Mouse (Mus musculus) layer of hippocampus, postnatal 14 days (tissue): ENCODE results near the gene Grip1. TPM values are rescaled to one million over a fixed set of nuclear protein-coding genes. Genes with fewer than 3 reads are reported as not detected.

Experiments
- DNase-seq, 2 experiments: peaks; one replicate each; pipeline ENCODE4 v3.0.0; 2021 to 2022; ENCODE audit warnings: low spot score in 2 of 2, mixed read lengths in 1 of 2
- long read RNA-seq, 2 experiments: library from polyadenylated mRNA; stranded (forward); transcript quantifications; one replicate each; pipeline ENCODE4 v2.0.0; 2021
- total RNA-seq, 2 experiments: library from RNA; stranded (reverse); gene quantifications; 2 replicates each; pipeline ENCODE4 v1.2.3; 2021

Grip1 gene
- total RNA-seq, result 10 to 100 TPM; 40.2 to 40.3 TPM
- long read RNA-seq, experiment 1, full-length matches to known transcripts, result 4 of 16 reads
- long read RNA-seq, experiment 1, partial matches to known transcripts, result 7 of 16 reads
- long read RNA-seq, experiment 1, other reads (novel, unspliced or antisense), result 5 of 16 reads
- long read RNA-seq, experiment 2, full-length matches to known transcripts, result 3 of 15 reads
- long read RNA-seq, experiment 2, partial matches to known transcripts, result 6 of 15 reads
- long read RNA-seq, experiment 2, other reads (novel, unspliced or antisense), result 6 of 15 reads

DNA sequence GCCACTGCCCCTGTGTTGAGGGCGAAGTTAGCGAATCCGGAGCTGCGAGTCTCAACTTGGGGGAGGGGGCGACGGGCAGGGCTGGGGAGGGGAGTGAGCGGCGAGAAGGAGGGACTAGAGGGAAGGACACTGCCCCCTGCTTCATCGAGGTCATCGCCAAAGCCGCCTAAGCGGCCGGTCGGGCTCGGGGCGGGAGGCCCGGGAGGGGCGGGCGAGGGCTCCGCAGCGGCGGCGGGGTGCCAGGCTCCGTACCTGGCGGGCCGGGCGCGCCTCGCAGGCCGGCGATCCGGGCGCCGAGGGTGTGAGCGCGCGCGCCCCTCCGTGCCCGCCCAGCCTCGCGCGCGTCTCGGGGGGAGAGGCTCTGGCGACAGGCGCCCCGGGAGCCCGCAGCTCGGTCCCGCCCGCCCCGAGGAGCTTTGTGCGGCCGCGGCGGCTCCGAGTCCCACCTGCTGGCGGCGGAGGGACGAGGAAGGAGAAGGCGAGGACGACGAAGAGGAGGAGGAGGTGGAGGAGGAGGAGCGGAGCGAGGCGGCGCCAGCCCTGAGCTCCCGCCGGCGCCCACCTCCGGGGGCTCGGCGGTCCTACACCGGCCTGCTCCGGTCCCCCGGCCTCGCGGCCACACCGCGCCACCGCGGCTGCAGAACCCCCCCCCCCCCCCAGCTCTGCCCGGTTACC lies at the start of gene Grip1:
TSS of gene Grip1 (plus strand) at position 400 of the 675 bp plus-strand sequence.
- DNase-seq, result peak; percentile 25 to 43

DNA sequence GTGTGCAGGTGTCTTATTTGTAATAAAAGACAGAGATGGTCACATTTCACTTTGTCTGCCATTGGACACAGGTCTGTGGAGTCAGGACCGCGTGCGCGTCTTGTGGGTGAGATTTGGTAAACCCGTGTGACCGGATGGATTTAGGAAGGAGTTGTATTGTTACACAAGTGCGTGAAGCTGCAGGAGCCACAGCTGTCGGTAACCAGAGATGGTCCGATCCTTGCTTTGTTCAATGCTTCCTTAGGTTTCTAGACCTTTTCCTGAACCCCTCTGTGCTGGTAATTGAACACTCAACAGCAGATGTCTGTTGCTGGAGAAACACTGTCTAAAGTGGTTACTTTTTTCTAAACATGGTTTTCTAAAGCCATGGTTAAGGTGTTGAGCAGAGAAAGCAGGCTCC lies 48.5 kb upstream of the Grip1 start:
- DNase-seq, result no peak

DNA sequence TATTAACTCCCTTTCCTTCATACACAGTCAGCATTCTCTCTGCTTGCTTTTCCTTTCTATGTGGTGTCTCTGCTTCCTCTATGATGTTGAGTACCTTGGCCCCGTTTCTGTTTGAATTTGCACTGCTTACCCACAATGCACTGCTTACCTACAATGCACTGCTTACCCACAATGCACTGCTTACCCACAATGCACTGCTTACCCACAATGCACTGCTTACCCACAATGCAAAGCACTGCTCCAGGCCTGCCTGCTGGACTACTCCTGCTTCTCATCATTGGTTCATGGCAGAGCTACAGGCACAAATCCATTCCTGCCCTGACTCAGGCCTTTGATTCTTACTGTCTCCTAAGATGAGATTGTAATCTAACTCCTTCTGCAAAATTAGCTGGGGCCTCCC lies 48.0 kb upstream of the Grip1 start:
- DNase-seq, result no peak

DNA sequence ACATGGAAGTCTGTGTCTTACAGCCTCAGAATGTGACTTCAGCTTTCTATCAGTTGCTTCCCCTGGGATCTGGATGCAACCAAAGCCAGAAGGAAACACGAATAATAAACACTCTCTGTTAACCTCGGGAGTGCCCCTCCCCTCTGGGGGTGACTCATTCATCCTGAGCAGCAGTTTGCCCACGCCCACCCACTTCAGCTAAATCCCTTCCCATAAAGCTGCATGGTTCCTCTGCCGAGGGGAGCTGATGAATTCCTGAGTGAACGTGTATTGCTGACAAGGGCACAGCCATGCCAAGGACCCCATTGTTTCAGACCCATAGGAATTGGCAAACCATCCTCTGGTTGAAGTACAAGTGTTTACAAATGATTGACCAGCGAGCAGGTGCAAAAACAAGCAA lies 45.3 kb upstream of the Grip1 start:
- DNase-seq, result peak in 1 of 2 experiments; percentile 12

DNA sequence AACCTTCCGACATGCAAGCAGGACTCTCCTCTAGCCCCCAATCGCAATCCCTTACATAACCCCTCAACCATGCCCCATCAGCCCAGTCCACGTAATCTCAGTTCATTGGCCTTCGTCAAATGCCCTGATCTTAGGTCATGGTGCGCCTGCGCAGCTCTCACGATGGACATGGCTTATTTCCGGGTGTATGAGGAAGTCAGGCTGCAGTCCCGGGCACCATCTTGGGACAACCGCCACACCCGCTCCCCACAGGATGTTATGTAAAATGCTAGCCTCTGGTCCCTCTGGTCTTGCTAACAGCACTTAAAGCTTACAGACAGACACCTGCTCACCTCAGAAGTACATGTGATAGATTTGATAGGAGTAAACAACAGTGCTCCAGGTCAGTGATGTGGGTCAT lies 40.4 kb upstream of the Grip1 start:
- no peak for DNase-seq

DNA sequence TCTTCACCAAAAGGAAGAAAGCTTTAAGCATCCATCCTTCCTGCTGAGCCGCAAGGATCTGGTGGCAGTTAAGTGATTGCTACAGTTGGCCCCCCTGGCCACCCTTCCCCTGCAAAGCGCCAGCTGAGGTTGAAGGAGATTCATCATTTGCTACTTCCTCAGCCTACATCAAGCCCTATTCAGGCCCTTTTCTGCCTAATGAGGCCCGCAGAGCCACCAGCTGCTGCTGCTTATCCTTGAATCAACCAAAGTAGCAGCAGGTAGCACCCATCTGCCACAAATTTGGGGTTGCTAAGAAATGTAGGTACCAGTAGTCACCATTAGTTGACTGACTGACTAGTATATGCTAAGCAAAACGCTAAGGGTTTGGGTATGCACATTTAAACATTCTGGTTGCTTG lies 38.5 kb upstream of the Grip1 start:
- DNase-seq, result no peak

DNA sequence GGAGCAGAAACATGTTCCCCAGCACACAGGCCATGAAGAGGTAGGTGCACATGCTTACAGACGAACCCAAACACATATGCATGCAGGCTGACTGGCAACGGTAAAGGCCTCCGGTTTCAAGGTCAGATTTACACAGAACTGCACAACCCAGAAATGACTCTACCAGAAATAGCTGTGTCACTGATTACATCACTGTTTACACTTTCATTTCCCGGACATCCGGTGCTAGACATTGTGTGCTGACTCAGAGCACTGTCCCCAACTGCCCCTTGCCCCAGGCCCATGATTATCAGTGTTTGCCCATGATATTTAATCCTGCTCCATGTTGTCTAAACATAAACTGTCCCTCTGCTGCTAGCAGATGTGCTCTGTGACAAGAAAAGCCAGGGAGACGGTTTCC lies 32.2 kb upstream of the Grip1 start:
- DNase-seq, result no peak

DNA sequence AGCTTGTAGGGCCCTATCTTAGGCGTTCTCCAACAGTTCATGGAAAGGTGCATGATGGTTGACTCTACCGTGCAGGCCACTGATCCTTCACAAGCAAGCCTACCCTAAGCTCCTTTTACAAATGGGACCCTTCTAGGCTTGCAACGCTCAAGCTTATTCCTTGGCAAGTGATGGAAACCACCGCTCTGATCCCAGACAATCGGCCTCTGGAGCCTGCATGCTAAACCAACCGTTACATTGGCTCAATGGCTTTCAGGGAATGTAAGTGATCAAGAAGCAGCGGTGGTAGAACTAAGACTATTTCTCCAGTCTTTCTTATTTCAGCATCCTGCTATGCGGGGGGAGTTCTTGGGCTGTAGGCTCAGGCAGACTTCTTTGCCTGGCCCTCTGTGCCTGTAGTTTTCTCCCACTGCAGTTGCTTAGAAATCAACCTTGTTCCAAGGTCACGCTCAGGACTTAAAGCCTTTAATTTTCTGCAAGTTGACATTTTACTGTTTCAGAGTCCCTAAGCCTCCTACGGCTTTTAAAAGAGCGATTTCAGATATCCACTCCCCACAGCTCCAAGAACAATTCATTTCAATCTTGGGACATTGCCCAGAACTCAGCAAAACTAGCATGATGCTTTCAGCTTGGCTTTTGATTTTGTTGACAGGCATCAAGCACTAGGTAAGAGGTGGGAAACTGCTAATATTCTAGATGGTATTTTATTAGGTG lies 29.7 kb upstream of the Grip1 start:
- peak in 1 of 2 experiments; percentile 22 for DNase-seq

DNA sequence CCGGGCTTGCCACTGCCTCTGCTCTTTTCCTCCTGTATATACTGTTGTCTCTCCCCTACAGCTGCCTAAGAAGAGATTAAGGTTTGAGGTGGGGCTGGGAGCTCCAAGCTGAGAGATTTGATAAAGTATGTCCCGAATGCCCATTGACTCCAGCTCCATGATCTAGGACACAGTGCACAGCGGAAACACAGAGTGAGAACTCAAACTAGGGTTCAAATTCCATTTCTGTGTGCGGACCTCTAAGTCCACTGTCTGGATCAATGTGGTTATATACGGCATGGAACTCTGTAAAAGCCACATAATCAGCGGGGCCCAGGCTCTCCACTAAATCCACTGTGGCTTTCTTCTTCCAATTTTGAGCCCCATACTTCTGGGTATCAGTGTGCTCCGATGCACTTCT lies 26.0 kb upstream of the Grip1 start:
- no peak for DNase-seq

DNA sequence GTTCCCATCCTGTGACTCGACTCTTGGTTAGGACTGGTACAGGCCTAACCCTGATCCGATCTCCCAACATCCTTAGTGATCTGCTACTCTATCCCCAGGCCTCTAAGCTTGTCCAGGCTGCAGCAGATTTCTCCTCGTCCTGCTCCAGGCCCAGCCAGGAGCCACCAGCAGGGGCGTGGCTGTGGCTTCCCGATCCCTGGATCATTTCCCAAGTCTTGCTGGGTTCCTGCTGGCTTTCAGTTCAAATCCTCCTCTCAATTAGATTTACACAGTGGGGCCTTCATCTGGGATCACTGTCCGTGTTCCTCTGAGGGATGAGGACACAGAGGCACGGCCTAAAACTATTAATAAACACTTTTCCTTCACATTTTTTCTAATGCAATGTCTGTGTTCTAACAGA lies 25.5 kb upstream of the Grip1 start:
- DNase-seq, result no peak

DNA sequence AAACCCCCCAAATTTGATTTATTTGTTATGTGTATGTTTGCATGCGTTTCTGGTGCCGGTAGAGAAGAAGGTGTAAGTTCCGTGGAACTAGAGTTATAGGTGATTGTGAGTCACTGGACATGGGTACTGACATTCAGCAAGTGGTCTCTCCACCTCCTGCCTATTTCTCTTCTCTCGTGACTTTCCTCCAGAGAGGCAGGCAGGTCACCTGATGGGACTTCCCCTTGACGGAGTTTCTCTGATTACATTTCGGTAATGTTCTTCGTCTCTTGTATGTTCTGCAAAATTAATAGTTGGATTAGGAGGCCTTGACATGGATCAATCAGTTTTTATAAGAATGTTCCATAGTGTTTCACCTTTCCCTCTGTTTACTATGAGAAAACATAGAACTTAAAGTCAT lies 23.4 kb upstream of the Grip1 start:
- DNase-seq, result no peak

DNA sequence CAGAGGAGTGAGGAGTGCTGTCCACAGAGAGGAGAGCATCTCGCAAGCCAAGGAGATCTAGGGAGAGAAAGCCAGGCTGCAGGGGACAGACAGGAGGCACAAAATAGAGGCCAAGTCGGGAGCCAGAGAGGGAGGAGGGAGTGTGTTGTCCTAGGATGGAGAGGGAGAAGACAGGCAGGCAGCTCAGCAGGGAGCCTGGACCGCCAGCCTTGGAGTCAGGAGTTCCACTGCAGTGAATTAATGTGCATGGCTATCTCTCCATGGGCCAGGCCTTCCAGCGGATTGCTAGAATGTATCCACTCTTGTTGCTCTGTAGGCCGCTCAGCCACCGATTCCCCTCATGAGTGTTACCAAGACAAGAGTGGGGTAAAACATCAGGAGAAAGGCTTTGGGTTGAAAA lies 21.8 kb upstream of the Grip1 start:
- DNase-seq, result no peak

DNA sequence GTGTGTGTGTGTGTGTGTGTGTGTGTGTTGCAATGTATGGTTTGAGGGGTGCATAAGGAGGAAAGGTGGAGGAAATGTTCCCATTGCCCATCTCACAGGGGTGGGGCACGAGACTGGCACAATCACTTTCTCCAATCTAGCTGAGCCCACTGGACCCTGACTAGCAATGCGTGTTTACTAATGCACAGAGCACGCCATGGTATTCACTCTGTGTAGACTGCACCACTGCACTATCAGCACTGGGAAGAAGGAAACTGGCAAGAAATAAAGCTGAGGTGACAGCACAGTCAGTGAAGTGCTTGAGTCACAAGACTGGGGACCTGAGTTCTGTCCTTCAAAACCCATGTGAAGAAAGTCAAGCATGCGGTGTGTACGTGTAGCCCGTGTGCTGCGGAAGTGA lies 17.8 kb upstream of the Grip1 start:
- no peak for DNase-seq

DNA sequence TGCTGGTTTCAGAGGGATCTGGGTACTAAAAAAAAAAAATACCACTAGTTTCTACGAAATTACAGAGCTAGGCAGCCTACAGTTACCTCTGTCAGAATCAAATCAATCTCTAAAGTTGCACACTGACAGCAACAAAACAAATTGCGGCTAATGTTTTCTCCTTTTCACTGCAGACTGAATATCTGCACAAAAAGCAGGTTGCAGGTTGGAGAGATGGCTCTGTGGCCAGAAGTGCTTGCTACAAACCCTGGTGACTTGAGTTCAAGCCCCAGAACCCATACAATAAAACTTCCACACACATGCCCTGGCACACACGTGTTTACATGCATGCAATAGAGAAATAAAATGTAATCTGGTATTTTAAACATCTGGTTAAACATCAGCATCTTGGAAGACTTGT lies 16.3 kb upstream of the Grip1 start:
- no peak for DNase-seq

DNA sequence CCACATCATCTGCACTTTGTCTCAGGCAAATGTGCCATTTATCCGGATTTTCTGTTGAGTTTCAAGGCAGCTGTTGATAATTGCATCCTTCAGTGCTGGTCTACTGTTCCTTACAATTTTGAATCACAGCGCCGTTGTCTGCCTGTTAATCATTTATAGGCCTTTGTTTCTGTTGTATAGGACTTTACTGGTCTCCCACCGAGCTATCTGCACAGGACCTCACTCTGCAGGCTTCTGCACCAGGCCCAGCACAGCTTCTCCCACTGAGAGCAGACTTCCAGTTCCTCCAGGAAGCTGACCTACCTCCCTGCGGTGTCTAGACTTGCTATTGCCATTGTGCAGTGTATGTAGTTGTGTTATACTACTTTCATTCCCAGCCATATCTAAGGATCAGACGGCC lies 11.9 kb upstream of the Grip1 start:
- DNase-seq, result no peak

DNA sequence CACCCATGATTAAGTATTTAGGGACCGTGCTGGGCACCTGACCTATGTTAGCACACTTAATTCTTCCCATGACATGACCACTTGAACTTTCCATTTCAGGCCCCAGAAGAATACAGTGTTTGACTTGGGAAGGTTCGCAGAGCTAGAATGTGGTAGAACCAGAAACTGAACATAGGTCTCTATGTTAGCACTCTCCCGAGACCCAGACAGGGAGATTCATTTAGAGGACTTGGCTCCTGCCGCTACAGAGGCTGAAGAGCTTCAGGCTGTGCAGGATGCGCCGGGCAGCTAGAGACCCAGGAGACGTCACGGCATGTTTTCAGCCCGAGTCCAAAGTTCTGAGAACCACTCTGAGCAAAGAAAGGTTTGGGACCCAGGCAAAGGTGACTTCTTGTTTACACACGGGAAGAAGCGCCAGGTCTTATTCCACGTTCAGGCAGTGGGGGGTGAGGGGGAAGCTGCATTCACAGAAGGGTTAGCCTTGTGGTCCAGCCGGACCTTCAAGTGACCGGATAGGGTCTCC lies 6.2 kb upstream of the Grip1 start:
- DNase-seq, result no peak

DNA sequence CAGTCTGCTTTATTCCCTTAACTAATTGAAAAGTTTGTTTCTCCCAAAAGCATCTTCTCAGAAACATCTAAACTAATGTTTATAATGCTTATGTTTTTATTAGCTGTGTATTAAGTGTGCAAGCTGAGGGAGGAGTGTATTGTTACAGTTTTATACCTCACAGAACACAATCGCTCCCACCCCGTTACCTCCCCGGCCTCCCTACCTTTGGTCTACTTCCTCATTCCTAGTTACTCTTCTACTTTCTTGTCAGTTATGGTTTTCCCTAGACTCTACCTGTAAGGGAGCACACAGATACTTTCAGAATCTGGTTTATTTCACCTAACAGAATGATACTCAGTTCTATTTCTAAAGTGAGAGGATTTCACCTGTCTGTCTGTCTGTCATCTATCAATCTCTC lies 5.7 kb upstream of the Grip1 start:
- no peak for DNase-seq

DNA sequence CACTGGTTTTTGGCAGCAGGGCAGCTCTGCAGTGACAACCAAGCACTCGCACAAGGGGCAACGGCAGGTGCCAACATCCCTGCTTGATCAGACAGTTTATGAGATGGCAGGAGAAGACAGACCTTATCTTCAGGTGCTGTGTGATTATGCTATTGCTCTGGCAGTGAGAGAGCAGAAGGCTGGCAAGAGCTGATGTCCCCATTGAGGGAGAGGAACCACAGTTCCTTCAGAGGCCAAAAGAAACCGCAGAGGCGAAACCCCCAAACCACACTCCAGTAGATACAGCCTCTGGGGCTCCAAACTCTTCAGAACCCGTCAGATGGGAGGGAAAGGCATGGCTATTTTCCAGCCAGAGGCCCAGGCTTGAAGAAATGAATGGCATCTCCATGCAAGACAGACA lies 932 bp upstream of the Grip1 start:
- no peak for DNase-seq

DNA sequence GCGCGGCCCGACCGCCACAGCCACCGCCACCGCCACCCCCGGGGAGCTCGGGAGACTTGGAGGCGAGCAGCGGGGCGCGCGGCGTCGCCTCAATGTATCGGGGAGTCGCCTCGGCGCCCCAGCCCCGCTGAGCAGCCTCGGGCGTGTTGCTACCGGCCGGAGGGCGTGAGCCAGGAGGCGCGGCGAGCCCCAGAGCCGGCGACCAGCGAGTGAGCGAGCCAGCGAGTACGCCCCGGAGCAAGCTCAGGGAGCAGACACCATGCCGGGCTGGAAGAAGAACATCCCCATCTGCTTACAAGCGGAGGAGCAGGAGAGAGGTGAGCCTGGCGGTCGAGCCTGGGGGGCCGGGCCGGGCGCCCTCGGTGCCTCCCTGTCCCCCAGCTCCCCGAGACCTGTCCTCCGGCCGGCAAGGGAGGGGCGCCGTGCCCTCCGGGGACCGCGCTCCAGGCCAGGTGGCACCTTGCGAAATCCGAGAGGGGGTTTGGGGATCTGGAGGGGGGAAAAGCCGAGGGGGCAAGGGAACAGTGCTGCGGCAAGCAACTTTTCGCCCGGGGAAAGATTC lies 557 bp downstream of the Grip1 start:
- peak in 1 of 2 experiments; percentile 36 for DNase-seq

DNA sequence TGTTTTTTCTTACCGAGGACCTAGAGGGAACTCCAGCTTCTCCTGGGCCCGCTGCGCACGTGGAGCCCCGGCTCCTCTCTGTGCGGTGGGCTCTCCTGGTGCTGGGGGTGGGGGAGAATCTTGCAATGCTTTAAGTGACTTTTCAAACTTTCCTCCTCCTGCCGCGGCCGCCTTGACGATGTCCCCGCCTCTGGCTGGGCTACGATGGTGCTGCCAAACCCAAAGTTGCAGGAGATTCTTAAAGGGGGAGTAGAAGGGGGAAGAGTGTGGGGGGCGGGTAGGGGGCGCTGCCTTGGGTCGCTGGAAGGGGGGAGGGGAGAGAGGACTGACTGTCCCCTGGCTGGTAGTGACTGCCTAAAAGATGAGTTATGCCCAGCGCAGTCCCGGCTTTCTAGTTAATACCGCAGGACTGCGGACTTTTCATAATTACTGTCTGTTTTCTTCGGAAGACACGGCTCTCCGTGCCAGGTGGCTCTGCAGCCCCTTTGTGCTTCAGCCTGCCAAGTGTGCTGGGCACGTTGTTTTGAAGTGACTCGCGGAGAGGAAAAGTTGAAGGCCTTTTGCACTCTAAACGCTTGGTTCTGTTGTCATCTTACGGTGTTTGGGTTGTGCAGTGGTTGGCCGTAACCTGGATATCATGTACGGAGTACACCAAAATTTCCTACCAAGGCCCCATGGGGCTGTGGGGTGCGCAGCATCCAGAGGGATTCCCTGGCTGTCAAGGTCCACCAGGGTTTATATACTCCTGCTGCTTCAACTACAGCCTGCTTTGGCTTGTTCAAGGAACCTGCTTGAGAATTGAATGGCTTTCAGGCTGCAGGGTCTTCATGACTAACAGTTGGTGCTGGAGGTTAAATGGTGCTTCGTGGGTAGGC lies 1.3 kb downstream of the Grip1 start:
- no peak for DNase-seq

DNA sequence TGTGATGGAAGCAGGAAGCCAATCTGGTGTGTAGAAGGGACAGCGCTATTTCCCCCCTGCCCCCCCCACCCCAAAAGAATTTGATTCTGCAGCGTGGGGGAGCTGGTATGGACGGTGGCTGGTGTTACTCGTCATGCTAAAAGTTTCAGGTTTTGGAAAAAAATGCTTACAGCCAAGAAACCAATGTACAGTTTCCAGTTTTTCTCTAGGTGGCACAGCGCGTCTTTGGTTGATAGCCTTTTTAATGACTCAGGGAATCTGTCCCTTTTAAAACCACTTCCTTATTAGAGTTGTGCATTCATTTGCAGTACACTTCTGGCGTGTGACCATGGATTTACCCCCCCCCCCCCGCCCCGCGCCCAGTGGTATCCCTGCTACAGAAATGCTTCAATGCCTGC lies 1.9 kb downstream of the Grip1 start:
- no peak for DNase-seq
